Mouse (Mus musculus): ENCODE results near the gene Zfp773. TPM values are rescaled to one million over a fixed set of nuclear protein-coding genes. Genes with fewer than 3 reads are reported as not detected.

The Zfp773 gene
- polyA plus RNA-seq, 1 experiment = 1.7 TPM

GRCm38 (mm10) chr7:7121602-7121980 is 15.0 kb downstream of the Zfp773 start:
- no peak for DNase-seq
- TF ChIP-seq POLR2A (IDR thresholded peaks at IDR 0.05; ENCODE audit: control insufficient read depth, extremely low read depth, insufficient read depth, low read length, poor library complexity) = no peak; the same call in 1 of the 2 replicates
- no peak for TF ChIP-seq CTCF (IDR thresholded peaks at IDR 0.05; ENCODE audit: borderline replicate concordance, control insufficient read depth, extremely low read depth, insufficient read depth, low read length, poor library complexity)
- 51% methylated on average over 6 of the region's 6 CpGs for WGBS
- Histone ChIP-seq H3K4me3 (ENCODE audit: control insufficient read depth, insufficient read depth, low read length) (no peak overlapping the region), H3K36me3 (ENCODE audit: control insufficient read depth, insufficient read depth, low read length) (peaks cover 4% of the 10 kb centered on the region; the same call in 1 of the 2 replicates), H3K27me3 (ENCODE audit: control insufficient read depth, insufficient read depth, low read length) (no peaks in the 10 kb centered on the region), H3K4me1 (replicated peaks; ENCODE audit: control insufficient read depth, insufficient read depth, low read length) (peaks cover 3% of the 10 kb centered on the region; the same call in 1 of the 2 replicates), H3K27ac (ENCODE audit: control insufficient read depth, insufficient read depth, low read length) (no peak overlapping the region)

- Histone ChIP-seq H3K4me1 (replicated peaks; ENCODE audit: control insufficient read depth, insufficient read depth, low read length) (peaks cover 3% of the 10 kb centered on the region; the same call in 1 of the 2 replicates), H3K4me3 (ENCODE audit: control insufficient read depth, insufficient read depth, low read length) (peak within 1 kb of the TSS; percentile 85), H3K27ac (ENCODE audit: control insufficient read depth, insufficient read depth, low read length) (no peak within 1 kb of the TSS), H3K27me3 (ENCODE audit: control insufficient read depth, insufficient read depth, low read length) (no peaks in the 10 kb centered on the region), H3K36me3 (ENCODE audit: control insufficient read depth, insufficient read depth, low read length) (peaks cover 6% of the 10 kb centered on the region)
- TF ChIP-seq POLR2A (IDR thresholded peaks at IDR 0.05; ENCODE audit: control insufficient read depth, extremely low read depth, insufficient read depth, low read length, poor library complexity) (peak; percentile 64), CTCF (IDR thresholded peaks at IDR 0.05; ENCODE audit: borderline replicate concordance, control insufficient read depth, extremely low read depth, insufficient read depth, low read length, poor library complexity) (peak; percentile 12; the same call in 1 of the 2 replicates)
- WGBS = under 1% methylated on average over 30 of the region's 30 CpGs
- peak; percentile 80 for DNase-seq
Observed at GRCm38 (mm10) chr7:7120921-7121601, 15.5 kb downstream of the Zfp773 start, which contains the start of gene Zfp954. Gene Zfp954, minus strand, starts transcription at chr7:7121488.

GRCm38 (mm10) chr7:7118441-7118840 is 18.1 kb downstream of the Zfp773 start:
- Histone ChIP-seq H3K27me3 (ENCODE audit: control insufficient read depth, insufficient read depth, low read length) (no peaks in the 10 kb centered on the region), H3K27ac (ENCODE audit: control insufficient read depth, insufficient read depth, low read length) (no peak overlapping the region), H3K36me3 (ENCODE audit: control insufficient read depth, insufficient read depth, low read length) (peaks cover 21% of the 10 kb centered on the region), H3K4me1 (replicated peaks; ENCODE audit: control insufficient read depth, insufficient read depth, low read length) (peaks cover 3% of the 10 kb centered on the region; the same call in 1 of the 2 replicates), H3K4me3 (ENCODE audit: control insufficient read depth, insufficient read depth, low read length) (no peak overlapping the region)
- DNase-seq = no peak
- TF ChIP-seq CTCF (IDR thresholded peaks at IDR 0.05; ENCODE audit: borderline replicate concordance, control insufficient read depth, extremely low read depth, insufficient read depth, low read length, poor library complexity) = no peak
- no peak for TF ChIP-seq POLR2A (IDR thresholded peaks at IDR 0.05; ENCODE audit: control insufficient read depth, extremely low read depth, insufficient read depth, low read length, poor library complexity)
- 97% methylated on average over 2 of the region's 2 CpGs for WGBS

- TF ChIP-seq CTCF (IDR thresholded peaks at IDR 0.05; ENCODE audit: borderline replicate concordance, control insufficient read depth, extremely low read depth, insufficient read depth, low read length, poor library complexity) (no peak), POLR2A (IDR thresholded peaks at IDR 0.05; ENCODE audit: control insufficient read depth, extremely low read depth, insufficient read depth, low read length, poor library complexity) (no peak)
- WGBS = 98% methylated on average over 7 of the region's 7 CpGs
- Histone ChIP-seq H3K4me1 (replicated peaks; ENCODE audit: control insufficient read depth, insufficient read depth, low read length) (no peaks in the 10 kb centered on the region), H3K36me3 (ENCODE audit: control insufficient read depth, insufficient read depth, low read length) (no peaks in the 10 kb centered on the region), H3K27me3 (ENCODE audit: control insufficient read depth, insufficient read depth, low read length) (no peaks in the 10 kb centered on the region), H3K4me3 (ENCODE audit: control insufficient read depth, insufficient read depth, low read length) (no peak overlapping the region), H3K27ac (ENCODE audit: control insufficient read depth, insufficient read depth, low read length) (no peak overlapping the region)
- DNase-seq = no peak
Observed at GRCm38 (mm10) chr7:7108501-7108900, 28.1 kb downstream of the Zfp773 start.

Other genes with a start within 250 kb of the Zfp773 start
- 0.18 TPM in 1 of 2 replicates, not detected in the other for gene Aurkc, start 141.5 kb downstream of the Zfp773 start, polyA plus RNA-seq (2012; rRNA removed)
- gene Zfp954, start 15.3 kb downstream of the Zfp773 start, polyA plus RNA-seq (2012; rRNA removed) = 14.6 and 18.5 TPM in 2 replicates
- gene Zfp418, start 34.6 kb upstream of the Zfp773 start, polyA plus RNA-seq (2012; rRNA removed) = 0.66 and 0.80 TPM in 2 replicates
- gene Zfp772, start 73.2 kb upstream of the Zfp773 start, polyA plus RNA-seq (2012; rRNA removed) = 1.3 TPM in 2 replicates
- 0.08 and 0.14 TPM in 2 replicates for gene Vmn2r29, start 110.6 kb upstream of the Zfp773 start, polyA plus RNA-seq (2012; rRNA removed)
- gene Gm45844, start 141.5 kb upstream of the Zfp773 start, polyA plus RNA-seq (2012; rRNA removed) = 0.38 and 2.3 TPM in 2 replicates
- 43.0 and 46.7 TPM in 2 replicates for gene Clcn4, start 164.1 kb upstream of the Zfp773 start, polyA plus RNA-seq (2012; rRNA removed)
- not detected in 2 replicates for gene Vmn2r30, start 200.9 kb upstream of the Zfp773 start, polyA plus RNA-seq (2012; rRNA removed)
- not detected in 2 replicates for gene Gm45783, start 237.8 kb upstream of the Zfp773 start, polyA plus RNA-seq (2012; rRNA removed)

Data from thymus, adult 2 months (tissue).